Mouse (Mus musculus) midbrain, embryonic 11.5 days (tissue): ENCODE measurements at regions not wholly inside any gene's neighbourhood (a gene's known extent, or its start where the extent isn't known, plus 50 kb on each side); places are given as distances from the start of the nearest gene placed in this dataset.

ENCODE experiments used
- ATAC-seq: fragments of 200-750 bp; cut with Nextera tagmentation; 2 replicates; pipeline ENCODE4 v1.8.0; 2017; ENCODE audit warnings: moderate TSS enrichment, moderate library complexity; ENCODE audit not compliant: low FRiP score
- DNase-seq: peaks from one replicate; pipeline ENCODE4 v3.0.0; 2015; ENCODE audit warnings: low spot score; ENCODE audit errors: missing footprints
- H3K27ac ChIP-seq: fragments of 300-500 bp; sonication (generic); 2 replicates; pipeline ENCODE4 v1.5.1; 2014; ENCODE audit warnings: low read depth, low read length
- H3K27me3 ChIP-seq: fragments of 300-500 bp; sonication (generic); 2 replicates; pipeline ENCODE4 v1.6.1; 2014; ENCODE audit warnings: mild to moderate bottlenecking, low read length, moderate library complexity, mixed read lengths; ENCODE audit not compliant: control insufficient read depth, insufficient read depth
- H3K36me3 ChIP-seq: fragments of 300-500 bp; sonication (generic); 2 replicates; pipeline ENCODE4 v1.6.1; 2014; ENCODE audit warnings: mild to moderate bottlenecking, low read length, moderate library complexity, mixed read lengths; ENCODE audit not compliant: control insufficient read depth, insufficient read depth
- H3K4me1 ChIP-seq: fragments of 300-500 bp; sonication (generic); 2 replicates; pipeline ENCODE4 v1.6.1; 2014; ENCODE audit warnings: low read length; ENCODE audit not compliant: control insufficient read depth, insufficient read depth
- H3K4me2 ChIP-seq: fragments of 300-500 bp; sonication (generic); 2 replicates; pipeline ENCODE4 v1.6.1; 2014; ENCODE audit warnings: mild to moderate bottlenecking, moderate library complexity
- H3K4me3 ChIP-seq: fragments of 300-500 bp; sonication (generic); 2 replicates; pipeline ENCODE4 v1.5.1; 2014; ENCODE audit warnings: low read depth, low read length
- H3K9ac ChIP-seq: fragments of 300-500 bp; sonication (generic); 2 replicates; pipeline ENCODE4 v1.6.1; 2014; ENCODE audit warnings: low read length
- H3K9me3 ChIP-seq: fragments of 300-500 bp; sonication (generic); 2 replicates; pipeline ENCODE4 v1.6.1; 2016; ENCODE audit warnings: low read length; ENCODE audit not compliant: control insufficient read depth
- WGBS: fragments of 180-500 bp; shearing (Covaris S2); extraction: QIAGEN DNeasy Blood & Tissue Kit; methylation state at CpG from one replicate; pipeline ENCODE4 v1.1.7; 2014; 5-methylcytosine and 5-hydroxymethylcytosine counted together

GRCm38 (mm10) chr4:32171291-32171690 lies 67.3 kb upstream of the Bach2 start:
- DNase-seq (no peak), ATAC-seq (no peak)
- Histone ChIP-seq H3K4me1 (peaks cover under 1% of the 10 kb centered on the region; the same call in 1 of the 2 replicates), H3K36me3 (no peaks in the 10 kb centered on the region), H3K27me3 (no peaks in the 10 kb centered on the region), H3K4me3 (no peak overlapping the region), H3K4me2 (no peak overlapping the region), H3K27ac (no peak overlapping the region), H3K9me3 (no peaks in the 10 kb centered on the region), H3K9ac (no peak overlapping the region)
- WGBS: 98% methylated on average over 6 of the region's 6 CpGs

DNA sequence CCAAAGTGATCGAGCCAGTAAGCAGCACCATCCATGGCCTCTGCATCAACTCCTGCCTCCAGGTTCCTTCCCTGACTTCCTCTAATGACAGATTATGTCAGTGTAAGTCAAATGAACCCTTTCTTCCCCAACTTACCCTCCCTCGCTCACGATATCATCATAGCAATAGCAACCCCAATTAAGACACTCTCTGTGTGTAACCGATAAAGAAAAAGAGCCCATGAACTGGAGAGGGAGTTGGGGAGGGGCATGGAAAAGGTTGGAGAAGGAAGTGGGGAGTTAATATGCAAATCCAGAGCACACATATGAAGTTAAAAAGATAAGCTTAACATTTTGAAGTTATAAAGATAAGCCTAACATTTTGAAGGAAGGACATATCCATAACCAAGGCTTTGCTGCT lies 65.6 kb upstream of the Bach2 start:
- no peak for ATAC-seq
- Histone ChIP-seq H3K9ac (no peak overlapping the region), H3K27me3 (no peaks in the 10 kb centered on the region), H3K27ac (no peak overlapping the region), H3K9me3 (no peaks in the 10 kb centered on the region), H3K4me2 (no peak overlapping the region), H3K4me1 (peaks cover 7% of the 10 kb centered on the region), H3K36me3 (no peaks in the 10 kb centered on the region), H3K4me3 (no peak overlapping the region)
- whole genome bisulfite sequencing: 90% methylated on average over 4 of the region's 4 CpGs
- no peak for DNase-seq

DNA sequence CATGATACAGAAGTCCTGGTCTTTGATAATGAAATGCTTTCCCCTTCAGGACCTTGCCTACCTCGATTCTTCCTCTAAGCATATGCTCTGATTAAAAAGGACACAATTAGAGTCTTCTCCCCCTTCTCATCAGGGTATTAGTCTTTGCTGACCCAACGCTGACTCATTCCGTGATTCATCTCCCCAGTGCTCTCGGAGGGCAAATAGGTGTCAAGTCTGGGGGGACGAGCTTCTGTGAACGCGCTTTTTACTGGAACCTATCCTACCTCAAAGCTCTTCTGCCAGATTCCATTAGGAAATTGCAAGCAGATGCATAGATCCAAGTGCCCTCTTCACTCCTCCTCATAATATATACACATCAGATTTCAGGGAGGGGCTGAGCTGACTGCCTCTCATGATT lies 63.8 kb upstream of the Bach2 start:
- ATAC-seq (no peak), DNase-seq (no peak)
- no peaks in the 10 kb centered on the region for H3K27me3 ChIP-seq
- 73% methylated on average over 7 of the region's 7 CpGs for WGBS
- H3K9me3 ChIP-seq: no peaks in the 10 kb centered on the region
- no peak overlapping the region for H3K27ac ChIP-seq
- H3K4me3 ChIP-seq: no peak overlapping the region
- H3K4me2 ChIP-seq: no peak overlapping the region
- no peak overlapping the region for H3K9ac ChIP-seq
- peaks cover 7% of the 10 kb centered on the region for H3K4me1 ChIP-seq
- no peaks in the 10 kb centered on the region for H3K36me3 ChIP-seq

GRCm38 (mm10) chr4:32175231-32175630 lies 63.4 kb upstream of the Bach2 start:
- no peak overlapping the region for H3K9ac ChIP-seq

GRCm38 (mm10) chr4:32175853-32176448 lies 62.7 kb upstream of the Bach2 start:
- DNase-seq: no peak

More at GRCm38 (mm10) chr4:32175231-32175630, 63.4 kb upstream of the Bach2 start:
- peaks cover 9% of the 10 kb centered on the region for H3K4me1 ChIP-seq
- H3K27ac ChIP-seq: no peak overlapping the region
- WGBS: 89% methylated on average over 7 of the region's 7 CpGs
- H3K4me2 ChIP-seq: no peak overlapping the region
- ATAC-seq (no peak), DNase-seq (no peak)
- no peaks in the 10 kb centered on the region for H3K27me3 ChIP-seq
- no peaks in the 10 kb centered on the region for H3K9me3 ChIP-seq
- no peak overlapping the region for H3K4me3 ChIP-seq
- H3K36me3 ChIP-seq: no peaks in the 10 kb centered on the region

GRCm38 (mm10) chr4:32176449-32177135 lies 62.0 kb upstream of the Bach2 start:
- Histone ChIP-seq H3K4me1 (peaks cover 9% of the 10 kb centered on the region), H3K9ac (no peak overlapping the region), H3K27ac (no peak overlapping the region), H3K9me3 (no peaks in the 10 kb centered on the region), H3K36me3 (no peaks in the 10 kb centered on the region), H3K27me3 (no peaks in the 10 kb centered on the region), H3K4me2 (no peak overlapping the region), H3K4me3 (no peak overlapping the region)
- peak; percentile 86 for DNase-seq
- 57% methylated on average over 4 of the region's 4 CpGs for WGBS
- ATAC-seq: peak; percentile 77; the same call in 1 of the 2 replicates

More at GRCm38 (mm10) chr4:32175853-32176448, 62.7 kb upstream of the Bach2 start:
- H3K4me2 ChIP-seq: no peak overlapping the region
- peaks cover 9% of the 10 kb centered on the region for H3K4me1 ChIP-seq
- H3K9ac ChIP-seq: no peak overlapping the region
- ATAC-seq: peak; percentile 24; the same call in 1 of the 2 replicates
- no peaks in the 10 kb centered on the region for H3K36me3 ChIP-seq
- H3K27me3 ChIP-seq: no peaks in the 10 kb centered on the region
- no peaks in the 10 kb centered on the region for H3K9me3 ChIP-seq
- no peak overlapping the region for H3K4me3 ChIP-seq
- 72% methylated on average over 6 of the region's 6 CpGs for WGBS
- H3K27ac ChIP-seq: no peak overlapping the region

DNA sequence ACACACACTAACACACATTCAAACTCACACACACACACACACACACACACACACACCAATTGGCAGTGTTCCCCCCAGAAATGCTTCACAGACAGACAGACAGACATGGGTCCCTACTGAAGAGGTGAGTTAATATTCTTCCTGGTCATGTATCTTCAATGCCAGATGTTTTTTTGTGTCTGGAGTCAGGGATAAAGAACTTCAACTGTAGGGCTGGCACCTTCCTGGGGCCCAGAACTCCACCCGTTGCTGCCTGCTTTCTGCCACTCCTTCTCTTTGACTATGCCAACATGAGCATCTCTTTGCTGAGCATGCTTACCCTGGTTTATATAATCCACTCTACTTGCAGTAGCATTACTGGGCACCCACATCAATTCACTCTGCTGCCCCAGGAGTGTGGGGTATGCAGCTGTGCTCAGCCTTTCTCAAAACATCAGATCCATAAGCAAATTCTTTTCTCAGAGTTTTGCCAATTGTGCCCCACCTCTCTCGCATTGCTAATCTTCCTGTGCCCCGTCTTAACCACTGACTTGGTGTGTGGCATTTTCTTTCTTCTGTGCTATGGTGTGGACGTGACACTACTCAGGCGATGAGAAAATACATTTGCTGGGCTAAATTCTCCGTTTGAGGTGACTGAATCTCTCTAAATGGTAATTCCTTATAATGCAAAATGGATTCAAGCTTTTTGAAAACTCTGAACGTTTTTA lies 60.5 kb upstream of the Bach2 start:
- Histone ChIP-seq H3K36me3 (no peaks in the 10 kb centered on the region), H3K4me1 (peaks cover 9% of the 10 kb centered on the region), H3K4me3 (no peak overlapping the region), H3K27me3 (no peaks in the 10 kb centered on the region), H3K9ac (no peak overlapping the region), H3K27ac (no peak overlapping the region), H3K4me2 (no peak overlapping the region), H3K9me3 (no peaks in the 10 kb centered on the region)
- 78% methylated on average over 7 of the region's 7 CpGs for WGBS
- DNase-seq (no peak), ATAC-seq (no peak)

- Histone ChIP-seq H3K4me1 (peaks cover 9% of the 10 kb centered on the region), H3K4me3 (no peak overlapping the region), H3K27me3 (no peaks in the 10 kb centered on the region), H3K9me3 (no peaks in the 10 kb centered on the region), H3K9ac (no peak overlapping the region), H3K27ac (no peak overlapping the region), H3K36me3 (no peaks in the 10 kb centered on the region), H3K4me2 (no peak overlapping the region)
- ATAC-seq: no peak
- 59% methylated on average over 8 of the region's 8 CpGs for WGBS
- peak; percentile 86 for DNase-seq
Measured at GRCm38 (mm10) chr4:32179707-32180241, 58.8 kb upstream of the Bach2 start.

DNA sequence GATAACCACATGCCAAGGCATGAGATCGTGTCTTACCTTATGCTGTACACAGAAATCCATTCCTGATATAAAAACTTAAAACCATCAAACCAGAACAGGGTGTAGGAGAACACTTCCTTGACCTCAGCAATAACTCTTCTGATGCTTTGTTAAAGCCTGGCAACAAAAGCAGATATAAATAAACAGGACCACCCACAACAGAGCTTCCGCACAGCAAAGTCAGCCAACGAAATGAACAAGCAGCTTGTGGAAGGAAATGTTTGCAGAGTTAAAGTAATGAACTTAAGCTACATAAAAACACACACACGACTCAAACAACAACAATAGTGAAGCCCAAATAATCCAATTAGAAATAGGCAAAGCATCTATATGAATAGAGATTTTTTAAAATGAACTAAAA lies 54.8 kb upstream of the Bach2 start:
- Histone ChIP-seq H3K27ac (no peak overlapping the region), H3K4me2 (no peak overlapping the region), H3K9ac (no peak overlapping the region), H3K4me1 (0 out of 2 replicates have a peak, but pooled peaks cover 4% of the 10 kb centered on the region), H3K36me3 (no peaks in the 10 kb centered on the region), H3K27me3 (no peaks in the 10 kb centered on the region), H3K4me3 (no peak overlapping the region), H3K9me3 (no peaks in the 10 kb centered on the region)
- DNase-seq (no peak), ATAC-seq (no peak)
- whole genome bisulfite sequencing: 84% methylated on average over 4 of the region's 4 CpGs
